Mouse (Mus musculus) gastrocnemius, adult 8-10 months (tissue): ENCODE measurements around the gene Ankrd17. TPM values are rescaled to one million over a fixed set of nuclear protein-coding genes. Genes with fewer than 3 reads are reported as not detected.
"Not testable (repeated sequence)": the region's sequence is repeated elsewhere in the genome, so short reads cannot be mapped to it uniquely, and the experiment has no call there.

Source experiments
- DNase-seq, 2 experiments: peaks; one replicate each; pipeline ENCODE4 v3.0.0; 2022; ENCODE audit warnings: low spot score in 2 of 2
- total RNA-seq, 4 experiments: library from RNA; stranded (reverse); gene quantifications; 2 replicates each; pipeline ENCODE4 v1.2.4; 2022

Gene Ankrd17
- total RNA-seq, 4 experiments from 2014 or later, result 46.3 to 52.5 (median 48.1) TPM

- no peak for DNase-seq
These were observed 27.9 kb downstream of the Ankrd17 start for GRCm38 (mm10) chr5:90338177-90339091.

DNA sequence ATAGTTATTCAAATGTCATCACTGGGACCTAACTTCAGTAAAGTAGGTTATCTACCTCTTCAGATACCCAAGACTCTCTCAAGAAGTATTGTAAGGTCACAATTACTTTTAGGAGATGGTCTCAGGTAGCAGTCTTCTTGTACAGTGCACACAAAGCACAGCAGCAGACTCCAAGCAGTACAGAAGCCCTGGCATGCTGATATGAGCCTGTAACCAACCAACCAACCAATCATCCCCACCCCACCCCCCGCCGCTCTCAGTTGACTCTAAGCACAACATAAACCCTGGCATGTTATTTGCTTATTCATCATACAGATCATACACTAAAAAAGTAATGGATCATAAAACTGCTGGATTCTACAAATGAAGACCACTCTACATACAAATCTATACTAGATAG is 33.9 kb downstream of the Ankrd17 start:
- DNase-seq, result no peak

- DNase-seq, result no peak
These were observed 35.3 kb downstream of the Ankrd17 start for GRCm38 (mm10) chr5:90331071-90331470.

DNA sequence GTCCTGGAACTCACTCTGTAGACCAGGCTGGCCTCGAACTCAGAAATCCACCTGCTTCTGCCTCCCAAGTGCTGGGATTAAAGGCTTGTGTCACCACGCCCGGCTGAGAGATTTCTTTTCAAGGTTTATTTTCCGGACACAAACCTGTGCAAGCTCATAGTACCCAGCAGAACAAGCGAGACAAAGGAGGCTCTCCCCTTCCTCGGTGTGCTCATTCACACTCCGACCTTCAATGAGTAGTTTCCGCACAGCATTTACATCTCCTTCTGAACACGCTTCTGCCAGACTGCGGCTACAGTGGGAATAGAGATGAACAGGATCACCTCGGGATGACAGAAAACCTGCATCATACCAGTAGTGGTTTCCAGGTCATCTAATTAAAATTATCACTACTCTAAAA is 68.0 kb downstream of the Ankrd17 start:
- DNase-seq, result no peak

- DNase-seq, result no peak
These were observed 76.5 kb downstream of the Ankrd17 start for GRCm38 (mm10) chr5:90289887-90290286.

- no peak for DNase-seq
These were observed 79.8 kb downstream of the Ankrd17 start for GRCm38 (mm10) chr5:90286559-90286958.

GRCm38 (mm10) chr5:90280061-90280460 is 86.3 kb downstream of the Ankrd17 start:
- DNase-seq, result no peak

- no peak for DNase-seq
These were observed 87.0 kb downstream of the Ankrd17 start for GRCm38 (mm10) chr5:90279418-90279817.

DNA sequence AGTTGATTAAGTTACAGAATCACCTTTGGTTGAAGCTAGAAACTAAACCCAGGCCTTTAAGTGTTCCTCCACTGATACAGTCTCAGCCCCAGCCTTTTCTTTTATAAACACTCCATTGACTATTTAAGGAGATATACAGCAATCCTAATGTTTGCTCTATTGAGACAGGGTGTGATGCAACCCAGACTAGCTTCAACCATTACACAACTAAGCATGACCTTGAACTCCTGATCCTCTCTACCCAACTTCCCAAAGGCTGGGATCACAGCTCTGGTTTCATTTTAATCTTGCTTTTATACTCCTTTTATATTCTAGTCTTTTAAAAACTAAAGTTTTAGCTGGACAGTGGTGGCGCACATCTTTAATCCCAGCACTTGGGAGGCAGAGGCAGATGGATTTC is 88.9 kb downstream of the Ankrd17 start:
- no peak for DNase-seq

- no peak for DNase-seq
These were observed 91.6 kb downstream of the Ankrd17 start for GRCm38 (mm10) chr5:90274806-90275205.

DNA sequence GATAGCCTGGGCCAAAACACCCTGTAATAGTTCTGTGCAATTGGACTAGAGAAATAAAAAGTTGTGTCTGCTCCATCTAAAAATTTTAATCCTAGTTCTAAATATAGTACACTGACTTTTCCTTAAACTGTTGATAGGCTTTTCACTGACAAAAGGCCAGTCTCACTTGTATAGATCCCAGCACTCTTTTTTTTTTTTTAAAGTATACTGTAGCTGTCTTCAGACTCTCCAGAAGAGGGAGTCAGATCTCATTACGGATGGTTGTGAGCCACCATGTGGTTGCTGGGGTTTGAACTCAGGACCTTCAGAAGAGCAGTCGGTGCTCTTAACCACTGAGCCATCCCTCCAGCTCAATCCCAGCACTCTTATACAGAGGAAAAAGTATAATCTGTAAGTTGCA is 104.1 kb downstream of the Ankrd17 start:
- not testable (repeated sequence) for DNase-seq

DNA sequence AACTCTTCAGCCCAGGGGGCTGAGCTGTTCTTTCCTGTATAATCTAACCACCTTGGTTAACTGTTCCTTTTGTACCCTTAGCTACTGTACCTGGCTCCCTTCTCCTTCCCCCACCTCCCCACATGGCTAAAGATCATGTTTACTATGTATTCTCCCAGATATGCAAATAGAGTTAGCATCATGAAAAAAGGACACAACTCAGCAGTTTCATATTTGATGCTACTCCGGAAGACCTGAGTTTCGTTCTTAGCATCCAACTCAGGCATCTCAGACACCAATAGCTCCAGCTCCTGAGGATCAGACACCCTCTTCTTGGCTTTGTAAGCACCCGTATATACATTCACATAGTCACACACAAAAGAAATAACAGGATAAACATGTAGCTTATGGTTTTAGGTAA is 109.4 kb downstream of the Ankrd17 start:
- no peak for DNase-seq

GRCm38 (mm10) chr5:90247503-90247902 is 118.9 kb downstream of the Ankrd17 start:
- DNase-seq, result no peak

GRCm38 (mm10) chr5:90246987-90247386 is 119.4 kb downstream of the Ankrd17 start:
- no peak for DNase-seq

DNA sequence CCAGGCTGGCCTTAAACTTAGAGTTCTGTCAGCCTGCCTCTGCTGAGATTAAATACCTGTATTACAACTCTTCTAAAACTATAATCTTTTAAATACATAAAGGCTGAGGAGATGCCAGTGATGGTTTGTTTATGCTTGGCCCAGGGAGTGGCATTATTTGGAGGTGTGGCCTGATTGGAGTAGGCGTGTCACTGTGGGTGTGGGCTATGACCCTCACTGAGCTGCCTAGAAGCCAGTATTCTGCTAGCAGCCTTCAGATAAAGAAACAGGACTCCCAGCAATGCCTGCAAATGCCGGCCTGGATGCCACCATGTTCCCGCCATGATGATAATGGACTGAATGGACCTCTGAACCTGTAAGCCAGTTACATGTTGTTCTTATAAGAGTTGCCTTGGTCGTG is 119.8 kb downstream of the Ankrd17 start:
- DNase-seq, result no peak

- no peak for DNase-seq
These were observed 121.0 kb downstream of the Ankrd17 start for GRCm38 (mm10) chr5:90245416-90245815.

- no peak for DNase-seq
These were observed 131.2 kb downstream of the Ankrd17 start for GRCm38 (mm10) chr5:90235217-90235616.

DNA sequence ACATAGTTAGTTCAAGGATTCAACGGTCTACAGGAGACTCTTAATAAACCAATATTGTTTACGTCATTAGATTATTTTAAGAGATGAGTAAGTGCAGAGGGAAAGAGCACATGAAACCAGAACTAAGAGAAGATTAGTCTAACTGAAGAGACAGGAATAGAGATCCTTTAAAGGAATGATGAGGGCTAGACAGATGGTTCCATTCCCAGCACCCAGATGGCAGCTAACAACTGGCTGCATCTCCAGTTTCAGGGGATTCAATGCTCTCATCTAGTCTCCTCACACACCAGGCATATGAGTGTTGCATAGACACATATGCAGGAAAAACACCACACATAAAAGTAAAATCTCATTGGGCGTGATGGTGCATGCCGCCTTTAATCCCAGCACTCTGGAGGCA is 133.1 kb downstream of the Ankrd17 start:
- DNase-seq, result no peak

GRCm38 (mm10) chr5:90229760-90230159 is 136.6 kb downstream of the Ankrd17 start:
- DNase-seq, result no peak

- DNase-seq, result no peak
These were observed 139.7 kb downstream of the Ankrd17 start for GRCm38 (mm10) chr5:90226696-90227095.

DNA sequence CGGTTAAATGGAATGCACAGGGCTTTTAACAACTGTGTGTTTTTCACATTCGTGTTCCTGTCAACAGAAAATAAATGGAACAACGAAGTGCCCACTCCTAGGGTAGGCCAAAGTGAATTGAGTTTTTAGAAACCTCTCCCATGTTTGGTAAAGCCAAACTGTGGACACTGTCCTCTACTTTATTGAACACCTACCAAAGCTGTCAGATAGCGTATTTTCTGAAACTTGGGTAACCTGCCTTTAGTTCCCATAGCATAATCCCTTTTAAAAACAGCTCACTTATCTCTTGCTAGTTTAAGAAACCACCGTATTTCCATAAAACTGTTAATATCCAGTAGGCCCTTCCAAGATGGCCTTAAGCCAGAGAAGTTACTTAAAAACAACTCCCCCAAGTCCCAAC is 141.6 kb downstream of the Ankrd17 start:
- DNase-seq, result no peak

- peak; percentile 96 to 98 for DNase-seq
These were observed 142.6 kb downstream of the Ankrd17 start, which contains the start of gene Cox18 for GRCm38 (mm10) chr5:90223534-90224381. Gene Cox18, minus strand, starts transcription at chr5:90224001.
